Mouse (Mus musculus) heart, postnatal 10 days (tissue): Measurements from ENCODE around the gene Vmn1r121. TPM values are rescaled to one million over a fixed set of nuclear protein-coding genes. Genes with fewer than 3 reads are reported as not detected.
"Not testable (repeated sequence)": the region's sequence is repeated elsewhere in the genome, so short reads cannot be mapped to it uniquely, and the experiment has no call there.

Experiments used
- DNase-seq, 2 experiments: peaks; one replicate each; pipeline ENCODE4 v3.0.0; 2021
- intact Hi-C: fragments of 180-260 bp; cut with DNase I; formaldehyde crosslinking; loops from one replicate; pipeline ENCODE4 v1.15.1; 2025
- total RNA-seq, 2 experiments: library from RNA; stranded (reverse); gene quantifications; 2 replicates each; pipeline ENCODE4 v1.2.3; 2021

Gene Vmn1r121
- not detected for total RNA-seq

- DNase-seq, intact Hi-C loops: not testable (repeated sequence)
Measured at GRCm38 (mm10) chr7:21098413-21098812, at the start of gene Vmn1r121. TSS of gene Vmn1r121 (minus strand) at chr7:21098513.

- intact Hi-C loops, DNase-seq: not testable (repeated sequence)
Measured at GRCm38 (mm10) chr7:21134028-21134427, 35.7 kb upstream of the Vmn1r121 start, which contains the start of gene Vmn1r122. TSS of gene Vmn1r122 (minus strand) at chr7:21134128.

GRCm38 (mm10) chr7:21053684-21054083 lies 44.6 kb downstream of the Vmn1r121 start, which contains the start of gene Vmn1r120:
TSS of gene Vmn1r120 (minus strand) at chr7:21053784.
- intact Hi-C loops = not testable (repeated sequence)

More at GRCm38 (mm10) chr7:21053684-21054083, 44.6 kb downstream of the Vmn1r121 start, which contains the start of gene Vmn1r120:
- not testable (repeated sequence) for DNase-seq

Other genes with a start within 250 kb of the Vmn1r121 start
- gene Vmn1r116, start 226.3 kb downstream of the Vmn1r121 start, total RNA-seq = not detected
- gene Vmn1r117, start 214.4 kb downstream of the Vmn1r121 start, total RNA-seq = not detected
- gene Vmn1r118, start 186.2 kb downstream of the Vmn1r121 start, total RNA-seq = not detected
- not detected for gene Vmn1r119, start 86.1 kb downstream of the Vmn1r121 start, total RNA-seq
- not detected for gene Vmn1r120, start 44.7 kb downstream of the Vmn1r121 start, total RNA-seq
- gene Vmn1r122, start 35.6 kb upstream of the Vmn1r121 start, total RNA-seq = not detected
- gene Vmn1r123, start 63.7 kb upstream of the Vmn1r121 start, total RNA-seq = not detected
- not detected for gene Gm5157, start 91.9 kb upstream of the Vmn1r121 start, total RNA-seq
- not detected for gene Vmn1r124, start 162.1 kb upstream of the Vmn1r121 start, total RNA-seq
- not detected for gene Vmn1r125, start 173.7 kb upstream of the Vmn1r121 start, total RNA-seq
- gene Vmn1r126, start 203.0 kb upstream of the Vmn1r121 start, total RNA-seq = not detected
- not detected for gene Vmn1r127, start 221.3 kb upstream of the Vmn1r121 start, total RNA-seq